Mouse (Mus musculus) CH12F3 (cell line): ENCODE results near the gene Gas2l1.

ENCODE experiments used
- in situ Hi-C: fragments of 300-500 bp; cut with MboI; formaldehyde crosslinking; loops from 2 replicates; pipeline ENCODE4 v1.14.3; 2020; ENCODE audit warnings: low sequenced_read_pairs

Gene Gas2l1

GRCm38 (mm10) chr11:5064282-5065055 lies 658 bp downstream of the Gas2l1 start:
- in situ Hi-C loops, result no loop called here

- in situ Hi-C loops, result no loop called here
Measured at GRCm38 (mm10) chr11:5063561-5064281, 1.4 kb downstream of the Gas2l1 start.

- in situ Hi-C loops, result no loop called here
Measured at GRCm38 (mm10) chr11:5062860-5063505, 2.1 kb downstream of the Gas2l1 start.

- in situ Hi-C loops, result no loop called here
Measured at GRCm38 (mm10) chr11:5062326-5062725, 2.8 kb downstream of the Gas2l1 start.

- in situ Hi-C loops, result no loop called here
Measured at GRCm38 (mm10) chr11:5061413-5062139, 3.6 kb downstream of the Gas2l1 start.

GRCm38 (mm10) chr11:5060756-5061412 lies 4.2 kb downstream of the Gas2l1 start:
- in situ Hi-C loops, result no loop called here

- in situ Hi-C loops, result no loop called here
Measured at GRCm38 (mm10) chr11:5059704-5060156, 5.4 kb downstream of the Gas2l1 start.

GRCm38 (mm10) chr11:5059230-5059629 lies 5.9 kb downstream of the Gas2l1 start:
- in situ Hi-C loops, result no loop called here

- in situ Hi-C loops, result no loop called here
Measured at GRCm38 (mm10) chr11:5058783-5059182, 6.3 kb downstream of the Gas2l1 start.

- in situ Hi-C loops, result no loop called here
Measured at GRCm38 (mm10) chr11:5057856-5058641, 7.1 kb downstream of the Gas2l1 start, which contains the start of gene Rasl10a. Gene Rasl10a (plus strand): TSS chr11:5058128.

- in situ Hi-C loops, result no loop called here
Measured at GRCm38 (mm10) chr11:5057541-5057855, 7.6 kb downstream of the Gas2l1 start.

GRCm38 (mm10) chr11:5057064-5057463 lies 8.1 kb downstream of the Gas2l1 start:
- in situ Hi-C loops, result no loop called here

- in situ Hi-C loops, result no loop called here
Measured at GRCm38 (mm10) chr11:5055945-5056938, 8.9 kb downstream of the Gas2l1 start.

- in situ Hi-C loops, result no loop called here
Measured at GRCm38 (mm10) chr11:5054874-5055273, 10.3 kb downstream of the Gas2l1 start.

- in situ Hi-C loops, result no loop called here
Measured at GRCm38 (mm10) chr11:5054151-5054550, 11.0 kb downstream of the Gas2l1 start.

GRCm38 (mm10) chr11:5052200-5052854 lies 12.8 kb downstream of the Gas2l1 start:
- in situ Hi-C loops, result no loop called here

- in situ Hi-C loops, result no loop called here
Measured at GRCm38 (mm10) chr11:5051629-5052028, 13.5 kb downstream of the Gas2l1 start.

GRCm38 (mm10) chr11:5046321-5046926 lies 18.7 kb downstream of the Gas2l1 start:
- in situ Hi-C loops, result no loop called here
